Mouse (Mus musculus) liver, embryonic 11.5 days (tissue): ENCODE results near the gene Faim. TPM values are rescaled to one million over a fixed set of nuclear protein-coding genes. Genes with fewer than 3 reads are reported as not detected.

ENCODE experiments used
- ATAC-seq: fragments of 200-750 bp; cut with Nextera tagmentation; replicated peaks from 2 replicates; pipeline ENCODE4 v1.8.0; 2017; ENCODE audit warnings: moderate number of reproducible peaks, mild to moderate bottlenecking, moderate TSS enrichment, moderate library complexity; ENCODE audit not compliant: low FRiP score
- DNase-seq: peaks from one replicate; pipeline ENCODE4 v3.0.0-alpha.2; 2017; ENCODE audit warnings: low spot score
- H3K27ac ChIP-seq: fragments of 300-500 bp; sonication (generic); 2 replicates; pipeline ENCODE4 v1.5.1; 2014; ENCODE audit warnings: mild to moderate bottlenecking, low read depth, low read length, control low read depth
- H3K27me3 ChIP-seq: fragments of 300-500 bp; sonication (generic); replicated peaks from 2 replicates; pipeline ENCODE4 v1.6.1; 2014; ENCODE audit warnings: low read length, mixed read lengths; ENCODE audit not compliant: control insufficient read depth, insufficient read depth
- H3K36me3 ChIP-seq: fragments of 300-500 bp; sonication (generic); 2 replicates; pipeline ENCODE4 v1.6.1; 2014; ENCODE audit warnings: mild to moderate bottlenecking, low read length, moderate library complexity, mixed read lengths; ENCODE audit not compliant: control insufficient read depth, insufficient read depth
- H3K4me1 ChIP-seq: fragments of 300-500 bp; sonication (generic); replicated peaks from 2 replicates; pipeline ENCODE4 v1.6.1; 2014; ENCODE audit warnings: low read length, mixed read lengths; ENCODE audit not compliant: control insufficient read depth, insufficient read depth
- H3K4me2 ChIP-seq: fragments of 300-500 bp; sonication (generic); 2 replicates; pipeline ENCODE4 v1.6.1; 2014; ENCODE audit warnings: mild to moderate bottlenecking, control low read depth, moderate library complexity
- H3K4me3 ChIP-seq: fragments of 300-500 bp; sonication (generic); 2 replicates; pipeline ENCODE4 v1.5.1; 2014; ENCODE audit warnings: low read depth, low read length, control low read depth
- H3K9ac ChIP-seq: fragments of 300-500 bp; sonication (generic); 2 replicates; pipeline ENCODE4 v1.6.1; 2014; ENCODE audit warnings: low read depth, low read length, control low read depth
- H3K9me3 ChIP-seq: fragments of 300-500 bp; sonication (generic); 2 replicates; pipeline ENCODE4 v1.6.1; 2016; ENCODE audit warnings: low read length, inconsistent platforms, mixed read lengths; ENCODE audit not compliant: control insufficient read depth
- WGBS: fragments of 180-500 bp; shearing (Covaris S2); extraction: QIAGEN DNeasy Blood & Tissue Kit; methylation state at CpG from one replicate; pipeline ENCODE4 v1.1.7; 2014; 5-methylcytosine and 5-hydroxymethylcytosine counted together
- polyA plus RNA-seq: library from polyadenylated mRNA; unstranded; fragments of >200 nt; fragmentation: Nextera tagmentation; extraction: Ambion mirVana; gene quantifications from 2 replicates; pipeline ENCODE4 v1.2.1, GENCODE M21; 2014

The Faim gene
- polyA plus RNA-seq, 1 experiment from 2014 or later = 47.4 TPM

DNA sequence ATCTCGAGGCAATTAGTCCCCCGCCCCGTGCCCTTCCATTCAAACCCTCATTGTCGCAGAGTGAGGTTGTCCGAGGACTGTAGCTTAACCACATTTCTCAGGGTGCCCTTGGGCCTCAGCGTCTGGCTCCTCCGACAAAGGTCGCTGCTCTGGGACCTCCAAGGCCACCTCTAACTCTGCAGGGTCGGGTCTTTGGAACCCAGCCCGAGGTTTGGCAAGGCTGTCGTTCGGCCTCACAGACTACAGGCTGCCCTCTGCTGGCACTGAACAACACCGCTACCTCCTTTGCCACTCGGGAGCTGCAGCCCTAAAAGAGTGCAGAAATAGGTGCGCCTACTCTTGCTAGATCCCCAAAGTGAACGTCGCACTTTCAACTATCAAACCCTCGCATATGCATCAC is 21.1 kb upstream of the Faim start:
- no peak for DNase-seq
- H3K4me3 ChIP-seq = no peak overlapping the region
- no peaks in the 10 kb centered on the region for H3K4me1 ChIP-seq
- H3K4me2 ChIP-seq = no peak overlapping the region
- H3K27ac ChIP-seq = no peak overlapping the region
- H3K9ac ChIP-seq = no peak overlapping the region
- no peaks in the 10 kb centered on the region for H3K36me3 ChIP-seq
- ATAC-seq = no peak
- WGBS = 4% methylated on average over 18 of the region's 18 CpGs
- H3K27me3 ChIP-seq = peaks cover 86% of the 10 kb centered on the region
- H3K9me3 ChIP-seq = no peaks in the 10 kb centered on the region

DNA sequence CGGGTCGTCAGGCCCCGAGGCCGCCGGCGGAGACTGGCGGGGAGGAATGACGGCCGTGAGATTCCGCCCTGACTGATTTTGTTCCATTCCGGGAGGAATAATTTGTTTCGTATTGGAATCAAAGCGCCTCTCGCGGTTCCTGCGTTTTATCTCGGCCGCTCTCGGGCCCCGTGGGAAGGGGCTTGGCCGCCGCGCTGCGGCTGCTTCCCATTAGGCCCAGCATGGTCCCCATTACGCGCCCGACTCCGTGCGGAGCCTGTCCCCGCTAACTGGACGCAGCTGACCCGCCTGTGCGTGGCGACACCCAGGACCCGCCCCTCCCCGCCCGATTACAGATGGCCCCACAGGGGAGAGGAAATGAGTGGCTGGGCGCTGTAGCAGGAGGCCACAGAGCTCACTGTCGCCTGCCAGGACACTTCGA is 13.1 kb upstream of the Faim start:
- 1% methylated on average over 40 of the region's 40 CpGs for WGBS
- H3K4me2 ChIP-seq = peak overlapping the region; percentile 59
- peak overlapping the region; percentile 36 for H3K4me3 ChIP-seq
- H3K27me3 ChIP-seq = peaks cover 72% of the 10 kb centered on the region
- peaks cover 3% of the 10 kb centered on the region; the same call in 1 of the 2 replicates for H3K9me3 ChIP-seq
- ATAC-seq (no peak), DNase-seq (no peak)
- no peaks in the 10 kb centered on the region for H3K4me1 ChIP-seq
- no peak overlapping the region for H3K9ac ChIP-seq
- H3K36me3 ChIP-seq = no peaks in the 10 kb centered on the region
- no peak overlapping the region for H3K27ac ChIP-seq

DNA sequence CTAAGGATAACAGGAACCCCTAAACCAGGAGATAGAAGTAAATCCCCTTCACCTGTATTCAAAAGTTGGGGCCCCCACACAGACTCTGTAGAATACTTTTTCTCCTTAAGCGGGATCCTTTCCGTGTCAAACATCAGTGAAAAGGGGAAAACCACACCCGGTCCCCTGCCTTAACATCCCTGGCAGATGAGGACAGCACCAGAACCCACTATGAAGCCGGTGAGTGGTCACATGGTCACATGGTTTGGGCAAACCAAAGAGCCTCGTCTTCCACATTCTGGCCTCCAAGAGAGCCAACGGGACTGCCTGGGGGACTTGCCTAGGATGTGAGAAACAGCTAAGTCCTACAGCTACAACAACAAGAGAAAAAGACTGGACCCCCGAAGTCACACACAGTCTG is 12.6 kb upstream of the Faim start:
- peak overlapping the region; percentile 36 for H3K4me3 ChIP-seq
- 6% methylated on average over 7 of the region's 7 CpGs for WGBS
- no peaks in the 10 kb centered on the region for H3K4me1 ChIP-seq
- H3K27ac ChIP-seq = no peak overlapping the region
- DNase-seq (no peak), ATAC-seq (no peak)
- peak overlapping the region; percentile 59 for H3K4me2 ChIP-seq
- no peaks in the 10 kb centered on the region for H3K36me3 ChIP-seq
- no peak overlapping the region for H3K9ac ChIP-seq
- peaks cover 3% of the 10 kb centered on the region; the same call in 1 of the 2 replicates for H3K9me3 ChIP-seq
- peaks cover 72% of the 10 kb centered on the region for H3K27me3 ChIP-seq

DNA sequence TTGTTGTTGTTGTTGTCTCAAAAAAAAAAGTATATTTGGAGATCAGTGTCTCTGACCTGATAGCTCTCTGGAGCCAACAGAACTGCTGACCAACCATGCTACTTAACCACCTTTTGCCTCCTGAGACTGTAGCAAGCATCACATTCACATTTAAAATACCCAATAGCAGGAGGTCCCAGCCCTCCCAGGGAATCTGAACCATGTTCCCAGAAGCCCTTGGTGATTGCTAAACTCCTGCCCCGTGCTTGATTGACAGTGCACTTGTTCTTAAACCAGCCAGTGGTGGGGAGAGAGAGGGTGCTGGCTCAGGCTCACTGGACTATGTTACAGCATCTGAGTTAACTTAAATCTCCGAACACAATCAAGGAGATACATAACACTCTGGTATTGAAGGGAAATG is 11.3 kb upstream of the Faim start:
- DNase-seq = no peak
- H3K4me3 ChIP-seq = no peak overlapping the region
- H3K9me3 ChIP-seq = peaks cover 3% of the 10 kb centered on the region; the same call in 1 of the 2 replicates
- H3K36me3 ChIP-seq = no peaks in the 10 kb centered on the region
- no peaks in the 10 kb centered on the region for H3K4me1 ChIP-seq
- WGBS = 33% methylated on average over 2 of the region's 2 CpGs
- no peak overlapping the region for H3K27ac ChIP-seq
- ATAC-seq = no peak
- H3K9ac ChIP-seq = no peak overlapping the region
- H3K27me3 ChIP-seq = peaks cover 60% of the 10 kb centered on the region
- H3K4me2 ChIP-seq = no peak overlapping the region

DNA sequence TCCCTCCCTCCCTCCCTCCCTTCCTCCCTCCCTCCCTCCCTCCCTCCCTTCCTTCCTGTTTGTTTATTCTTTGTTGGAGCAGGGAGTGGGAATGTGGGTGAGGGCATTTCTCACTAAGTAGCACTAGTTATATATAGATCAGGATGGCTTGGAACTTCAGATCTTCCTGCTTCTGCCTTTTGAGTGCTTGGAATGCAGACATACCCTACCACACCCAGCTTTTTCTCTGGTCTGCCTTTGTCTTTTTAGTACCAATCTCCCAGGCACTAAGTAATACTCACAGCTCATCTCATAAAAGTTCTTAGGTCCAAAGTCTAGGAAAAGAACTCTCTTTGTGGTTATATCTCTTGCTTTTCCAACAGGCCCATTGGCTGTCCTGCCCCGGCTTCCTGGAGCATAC is 10.1 kb upstream of the Faim start:
- ATAC-seq = no peak
- DNase-seq = no peak
- H3K4me3 ChIP-seq = no peak overlapping the region
- no peak overlapping the region for H3K27ac ChIP-seq
- H3K4me1 ChIP-seq = no peaks in the 10 kb centered on the region
- H3K9ac ChIP-seq = no peak overlapping the region
- H3K4me2 ChIP-seq = no peak overlapping the region
- H3K36me3 ChIP-seq = no peaks in the 10 kb centered on the region
- H3K27me3 ChIP-seq = peaks cover 50% of the 10 kb centered on the region
- 82% methylated on average over 1 of the region's 1 CpGs for WGBS
- no peaks in the 10 kb centered on the region for H3K9me3 ChIP-seq

DNA sequence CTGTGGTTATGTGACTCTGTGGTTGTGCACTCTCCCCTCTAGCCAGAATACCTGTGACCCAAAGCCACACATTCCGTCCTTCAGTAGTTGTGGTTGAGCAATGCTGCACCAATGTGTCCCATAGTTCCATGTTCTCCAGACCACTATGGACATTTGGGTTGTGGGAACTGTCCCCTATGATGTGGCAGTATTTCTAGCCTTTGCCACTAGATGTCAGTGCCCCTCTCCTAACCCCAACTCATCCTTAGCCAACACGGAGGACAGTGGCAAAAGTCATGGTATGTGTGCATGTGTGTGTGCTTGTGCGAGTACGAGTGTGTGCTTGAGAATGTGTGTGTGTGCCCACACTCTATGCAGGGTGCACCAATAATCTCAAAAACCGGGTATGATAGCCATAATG is 9.7 kb upstream of the Faim start:
- Histone ChIP-seq H3K4me1 (no peaks in the 10 kb centered on the region), H3K27me3 (peaks cover 45% of the 10 kb centered on the region), H3K27ac (no peak overlapping the region), H3K4me2 (no peak overlapping the region), H3K4me3 (no peak overlapping the region), H3K36me3 (no peaks in the 10 kb centered on the region), H3K9me3 (no peaks in the 10 kb centered on the region), H3K9ac (no peak overlapping the region)
- ATAC-seq (no peak; the same call in 1 of the 2 replicates), DNase-seq (no peak)
- 37% methylated on average over 5 of the region's 5 CpGs for WGBS

DNA sequence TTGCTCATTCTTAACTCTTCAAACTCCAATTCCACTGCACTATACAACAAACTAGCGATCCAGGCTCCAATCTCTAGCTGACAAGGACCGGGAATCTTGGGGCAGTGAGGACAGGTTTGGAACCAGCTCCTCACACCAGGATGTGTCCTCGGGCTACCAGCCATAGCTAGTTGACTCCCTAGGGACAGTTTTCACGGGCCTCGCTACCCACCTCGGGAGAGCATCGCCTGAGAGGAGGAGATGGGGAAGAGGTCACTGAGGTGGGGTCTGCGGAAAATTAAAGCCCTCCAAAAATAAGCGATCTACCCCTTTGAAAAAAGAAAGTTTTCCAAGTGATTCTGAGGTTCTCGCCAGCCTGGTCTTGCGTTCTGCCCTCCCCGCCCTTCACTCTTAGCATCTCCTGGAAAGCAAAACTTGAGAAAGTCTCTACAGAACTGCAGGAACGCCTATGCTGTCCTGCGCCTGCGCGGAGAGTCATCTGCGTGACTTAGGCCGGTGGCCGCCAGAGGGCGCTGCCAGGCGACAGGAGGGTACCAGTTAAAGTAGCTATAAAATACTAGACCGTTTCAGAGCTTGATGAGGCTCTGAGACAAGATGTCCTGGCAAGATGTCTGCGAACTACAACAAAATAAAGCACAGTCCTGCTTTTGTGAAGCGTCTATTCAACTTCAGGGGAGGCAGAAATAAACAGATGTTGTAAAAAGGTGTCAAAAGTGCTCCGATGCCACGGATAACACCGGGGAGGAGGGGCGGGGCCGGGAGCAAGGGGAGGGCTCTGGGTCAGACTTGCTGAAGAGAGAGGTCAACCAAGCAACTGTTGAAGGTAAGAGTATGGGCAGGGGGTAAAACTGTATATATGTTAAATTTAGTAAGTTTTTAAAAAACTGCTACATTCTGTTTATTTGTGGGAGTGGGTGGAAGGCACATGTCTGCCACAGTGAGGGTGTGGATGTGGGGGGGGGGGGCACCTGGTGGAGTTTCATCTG is 6.4 kb upstream of the Faim start:
- peak; percentile 73 for ATAC-seq
- Histone ChIP-seq H3K4me2 (peak overlapping the region; percentile 53), H3K36me3 (no peaks in the 10 kb centered on the region), H3K4me1 (no peaks in the 10 kb centered on the region), H3K4me3 (peak overlapping the region; percentile 27), H3K27ac (no peak overlapping the region), H3K9me3 (no peaks in the 10 kb centered on the region), H3K9ac (no peak overlapping the region), H3K27me3 (peaks cover 20% of the 10 kb centered on the region)
- peak; percentile 77 for DNase-seq
- WGBS = 8% methylated on average over 29 of the region's 29 CpGs

DNA sequence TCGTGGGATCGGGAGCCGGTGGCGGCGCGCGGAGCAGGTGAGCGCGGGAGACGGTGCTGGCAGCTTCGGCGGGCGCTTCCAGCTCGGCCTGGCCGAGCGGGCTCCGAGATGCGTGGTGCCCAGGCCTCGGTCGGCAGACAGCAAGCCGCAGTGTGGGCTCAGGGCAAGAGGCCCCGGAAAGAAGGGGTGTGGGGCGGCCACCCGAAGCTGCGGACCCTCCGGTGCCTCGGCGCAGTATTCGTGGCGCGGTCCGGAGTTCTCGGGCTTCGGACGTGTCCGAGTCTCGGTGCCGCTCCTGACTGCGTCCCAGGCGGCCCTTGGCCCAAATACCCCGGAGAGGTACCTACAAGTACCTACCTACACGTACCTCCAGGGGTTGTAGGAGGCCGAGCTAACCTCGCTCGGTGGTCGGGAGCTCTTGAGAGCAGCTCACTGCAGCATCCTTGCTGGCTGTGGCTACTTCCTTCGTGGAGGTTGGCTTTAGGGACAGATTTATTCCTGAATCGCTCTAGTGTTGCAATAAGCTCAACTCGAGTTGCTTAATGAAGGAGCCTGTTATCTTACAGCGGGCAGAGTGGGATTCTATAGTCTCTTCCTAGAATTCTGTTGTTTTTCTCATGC is 413 bp downstream of the Faim start:
- Histone ChIP-seq H3K27ac (no peak overlapping the region), H3K9me3 (no peaks in the 10 kb centered on the region), H3K4me2 (peak overlapping the region; percentile 96), H3K36me3 (no peaks in the 10 kb centered on the region), H3K4me3 (peak overlapping the region; percentile 80), H3K4me1 (peaks cover 7% of the 10 kb centered on the region), H3K9ac (peak overlapping the region; percentile 82), H3K27me3 (peaks cover 4% of the 10 kb centered on the region; the same call in 1 of the 2 replicates)
- ATAC-seq = peak; percentile 19
- WGBS = under 1% methylated on average over 50 of the region's 50 CpGs
- peak; percentile 59 for DNase-seq
